Mouse (Mus musculus) testis, adult 10 weeks (tissue): ENCODE results near the gene Nenf. TPM values are rescaled to one million over a fixed set of nuclear protein-coding genes. Genes with fewer than 3 reads are reported as not detected.

ENCODE experiments used
- polyA plus RNA-seq: library from polyadenylated mRNA; stranded (reverse); fragments of 350-450 nt; fragmentation: Illumina TruSeq; extraction: RNeasy Lipid Tissue Mini Kit (QIAGEN cat#74804); gene quantifications from one replicate; pipeline ENCODE4 v1.2.3, GENCODE M21; 2014; ENCODE audit warnings: low read depth, low replicate concordance

Gene Nenf
- polyA plus RNA-seq, result 0.64 TPM

GRCm38 (mm10) chr1:191317591-191318196 lies at the start of gene Nenf:
Nenf (minus strand) TSS chr1:191318194.

DNA sequence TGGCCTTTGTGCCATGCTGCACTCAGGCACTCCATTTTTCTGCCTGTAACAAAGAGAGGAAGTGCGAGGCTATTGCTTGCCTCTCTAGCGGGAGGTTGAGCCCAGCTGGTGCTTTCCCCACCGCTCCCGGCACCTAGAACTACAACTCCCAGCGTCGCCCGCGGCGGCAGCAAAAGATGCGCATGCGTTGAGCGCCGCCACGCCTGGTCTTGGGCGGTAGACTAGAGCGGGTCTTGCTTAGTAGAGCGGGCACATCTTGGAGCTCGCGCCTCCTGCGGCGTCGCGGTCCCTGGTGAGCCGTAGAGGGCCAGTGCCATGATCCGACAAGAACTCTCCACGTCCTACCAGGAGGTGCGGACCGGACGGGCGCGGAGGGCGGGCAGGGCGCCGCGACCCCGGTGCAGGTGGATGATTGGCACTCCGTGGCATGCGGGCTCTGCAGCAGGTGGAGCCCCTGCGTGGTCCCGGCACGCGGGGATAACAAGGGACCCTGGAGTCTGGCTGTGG lies 7.8 kb upstream of the Nenf start, which contains the start of gene Tmem206:
Tmem206 (plus strand) TSS at position 187 of the 507 bp plus-strand sequence.

Other genes starting within 250 kb of the Nenf start
- gene Batf3, start 220.3 kb downstream of the Nenf start, polyA plus RNA-seq, result not detected
- 41.2 TPM for gene Fam71a, start 153.4 kb downstream of the Nenf start, polyA plus RNA-seq
- not detected for gene Atf3, start 100.2 kb downstream of the Nenf start, polyA plus RNA-seq
- 19.3 TPM for gene Tmem206, start 7.7 kb upstream of the Nenf start, polyA plus RNA-seq
- gene Ppp2r5a, start 85.1 kb upstream of the Nenf start, polyA plus RNA-seq, result 49.0 TPM